Mouse (Mus musculus) kidney, adult 2 months (tissue): ENCODE data around the gene Stac.

Experiments used
- CTCF ChIP-seq: fragments of 200-500 bp; conservative IDR thresholded peaks from 2 replicates; pipeline ENCODE4 v1.5.1; 2011; ENCODE audit warnings: low read depth, mild to moderate bottlenecking, control low read depth, low read length, moderate library complexity, mixed read lengths; ENCODE audit not compliant: insufficient read depth, insufficient read length
- POLR2A ChIP-seq: fragments of 200-500 bp; IDR thresholded peaks from one replicate; pipeline ENCODE4 v1.6.1; 2011; ENCODE audit warnings: low read depth, low read length, control low read depth

- no peak for TF ChIP-seq POLR2A
- no peak for TF ChIP-seq CTCF
Measured at GRCm38 (mm10) chr9:111578784-111579183, 111.4 kb downstream of the Stac start.
